Mouse (Mus musculus): ENCODE data around the gene Ski.

Gene Ski

GRCm38 (mm10) chr4:155213752-155214054 is 8.7 kb downstream of the Ski start:
- no peak for DNase-seq (ENCODE audit: low spot score)

GRCm38 (mm10) chr4:155213052-155213751 is 9.2 kb downstream of the Ski start:
- no peak for DNase-seq (ENCODE audit: low spot score)

- no peak for DNase-seq (ENCODE audit: low spot score)
Measured at GRCm38 (mm10) chr4:155209494-155209893, 12.9 kb downstream of the Ski start.

DNA sequence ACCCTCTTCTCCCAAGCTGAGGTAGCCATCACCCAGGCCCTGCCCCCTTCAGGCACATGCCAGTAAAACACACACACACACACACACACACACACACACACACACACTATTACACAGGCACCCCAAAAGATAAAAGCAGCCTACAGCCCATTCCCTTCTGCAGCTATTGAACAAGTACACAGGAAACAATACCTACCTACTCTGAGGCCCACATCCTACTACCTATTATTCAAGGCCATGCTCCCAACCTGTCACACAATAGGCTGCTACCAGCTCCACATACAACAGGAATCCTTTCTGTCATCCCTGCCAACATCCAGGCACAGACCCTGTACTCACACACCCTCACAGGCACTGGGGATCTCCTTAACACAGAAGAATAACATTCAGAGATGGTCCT is 13.3 kb downstream of the Ski start:
- no peak for DNase-seq (ENCODE audit: low spot score)

GRCm38 (mm10) chr4:155208613-155209012 is 13.8 kb downstream of the Ski start:
- no peak for DNase-seq (ENCODE audit: low spot score)

DNA sequence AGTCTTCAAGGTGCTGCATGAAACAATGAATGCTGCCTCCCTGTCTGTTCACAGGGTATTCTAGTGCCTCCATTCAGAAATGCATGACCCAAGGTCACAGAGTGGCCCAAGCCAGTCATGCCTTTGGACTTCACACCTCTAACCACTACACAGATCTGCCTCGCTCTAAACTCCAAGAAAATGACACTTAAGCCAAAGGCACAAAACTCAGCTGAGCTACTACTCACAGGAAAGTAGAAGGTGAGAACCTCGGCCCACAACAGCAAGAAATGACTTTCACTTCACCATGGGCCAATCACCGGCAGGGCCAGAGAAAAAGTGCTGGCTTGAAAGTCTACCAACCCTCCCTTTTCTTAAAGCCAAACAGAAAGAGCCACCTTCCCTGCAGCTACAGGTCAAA is 14.6 kb downstream of the Ski start:
- DNase-seq (ENCODE audit: low spot score): no peak

GRCm38 (mm10) chr4:155206498-155206897 is 15.9 kb downstream of the Ski start:
- DNase-seq (ENCODE audit: low spot score): no peak

DNA sequence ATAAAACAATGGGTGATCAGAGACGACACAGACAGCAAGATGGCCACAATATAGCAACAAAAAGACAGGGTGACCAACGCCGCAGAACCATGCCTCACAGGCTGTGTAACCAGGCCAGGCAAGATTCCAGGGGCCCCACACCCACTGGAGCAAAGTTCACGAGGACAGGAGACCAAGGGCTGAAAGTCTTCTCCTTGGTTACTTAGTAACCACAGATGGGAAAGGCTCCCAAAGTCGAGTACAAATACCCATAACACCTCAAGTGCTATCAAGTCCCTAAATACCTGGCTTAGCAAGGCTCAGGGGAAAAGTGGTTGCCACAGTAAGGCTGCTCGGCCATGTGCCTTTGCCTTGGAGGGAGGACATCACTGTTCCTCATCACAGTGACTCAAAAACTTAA is 16.5 kb downstream of the Ski start:
- peak; percentile 58 for DNase-seq (ENCODE audit: low spot score)

DNA sequence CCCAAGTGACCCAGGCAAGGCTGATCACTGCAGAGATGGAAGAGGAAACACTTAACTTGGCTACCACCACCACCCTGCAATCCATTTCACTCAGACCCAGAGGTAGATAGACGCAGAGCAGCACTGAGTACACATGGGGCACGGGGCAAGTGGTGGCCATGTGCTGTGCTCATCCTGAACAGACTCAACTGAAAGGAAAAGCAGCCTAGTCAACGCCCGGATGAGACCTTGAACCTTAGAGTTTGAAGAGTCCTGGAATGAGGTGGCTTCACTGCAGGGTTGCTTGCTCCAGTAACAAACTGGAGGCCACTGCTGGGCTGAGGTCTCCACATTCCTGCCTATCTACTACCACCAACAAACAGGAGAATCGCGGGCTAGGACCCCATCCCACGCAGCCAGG is 20.6 kb downstream of the Ski start:
- no peak for DNase-seq (ENCODE audit: low spot score)

DNA sequence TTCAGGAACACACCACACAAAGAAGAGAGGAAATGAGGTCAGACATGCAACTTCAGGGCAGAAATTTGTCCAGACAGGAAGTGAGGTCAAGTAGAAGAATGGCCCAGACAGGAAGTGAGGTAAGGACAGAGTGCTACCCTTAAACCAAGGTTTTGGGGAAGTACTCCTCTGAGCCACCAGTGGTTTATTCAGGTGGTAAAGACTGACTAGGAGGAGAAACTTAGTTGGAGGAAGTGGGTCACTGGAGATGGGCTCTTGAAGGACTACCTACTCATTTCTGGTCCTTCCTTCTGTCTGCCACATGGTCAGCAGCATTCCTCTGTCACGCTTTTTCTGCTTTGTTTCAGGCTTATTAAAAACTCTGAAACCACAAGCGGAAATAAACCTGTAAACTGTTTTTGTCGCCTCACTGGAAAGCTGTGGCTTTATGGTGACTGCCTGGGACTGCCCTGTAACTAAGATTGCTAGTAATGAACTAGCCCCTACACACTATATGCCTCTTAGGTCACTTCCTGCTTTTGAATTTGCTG is 21.5 kb downstream of the Ski start:
- DNase-seq (ENCODE audit: low spot score): no peak

- no peak for DNase-seq (ENCODE audit: low spot score)
Measured at GRCm38 (mm10) chr4:155197726-155198125, 24.7 kb downstream of the Ski start.

DNA sequence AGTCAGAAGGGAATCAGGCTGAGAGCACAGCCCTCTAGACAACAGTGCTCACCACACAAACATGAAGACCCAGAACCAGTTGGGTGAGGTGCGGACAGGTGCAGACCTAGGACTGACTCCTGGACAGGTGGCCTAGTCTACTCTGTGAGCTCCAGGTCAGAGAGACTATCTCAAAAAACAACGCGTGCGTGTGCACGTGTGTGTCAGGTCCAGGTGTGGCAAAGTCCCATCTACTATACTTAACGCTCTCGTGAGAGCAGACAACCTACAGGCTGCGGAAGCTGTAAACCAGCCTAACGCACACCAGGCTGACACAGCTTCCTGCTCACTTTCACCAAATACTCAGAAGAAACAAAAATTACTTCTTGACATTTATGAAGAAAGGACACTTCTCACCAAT is 27.2 kb downstream of the Ski start:
- no peak for DNase-seq (ENCODE audit: low spot score)

GRCm38 (mm10) chr4:155190275-155190674 is 32.1 kb downstream of the Ski start:
- no peak for DNase-seq (ENCODE audit: low spot score)

GRCm38 (mm10) chr4:155189711-155190139 is 32.7 kb downstream of the Ski start:
- no peak for DNase-seq (ENCODE audit: low spot score)

DNA sequence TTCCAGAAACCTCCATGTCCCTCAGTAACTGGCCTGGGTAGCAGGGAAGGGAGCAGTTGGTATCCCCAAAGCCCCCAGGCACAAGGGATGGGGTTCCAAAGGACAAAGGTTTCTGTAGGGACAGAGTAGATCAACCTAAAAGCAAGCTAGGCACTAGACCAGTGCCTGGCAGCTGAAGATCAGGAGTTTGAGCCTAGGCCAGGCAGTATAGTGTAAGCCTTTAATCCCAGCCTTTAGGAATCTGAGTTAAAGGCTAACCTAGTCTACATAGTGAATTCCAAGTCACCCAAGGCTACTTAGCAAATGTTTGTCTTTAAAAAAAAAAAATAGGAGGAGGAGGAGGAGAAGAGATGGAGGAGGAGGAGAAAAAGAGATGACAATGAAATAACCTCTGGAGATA is 33.6 kb downstream of the Ski start:
- no peak for DNase-seq (ENCODE audit: low spot score)

GRCm38 (mm10) chr4:155188341-155188740 is 34.1 kb downstream of the Ski start:
- DNase-seq (ENCODE audit: low spot score): no peak

- no peak for DNase-seq (ENCODE audit: low spot score)
Measured at GRCm38 (mm10) chr4:155187192-155187674, 35.2 kb downstream of the Ski start.

DNA sequence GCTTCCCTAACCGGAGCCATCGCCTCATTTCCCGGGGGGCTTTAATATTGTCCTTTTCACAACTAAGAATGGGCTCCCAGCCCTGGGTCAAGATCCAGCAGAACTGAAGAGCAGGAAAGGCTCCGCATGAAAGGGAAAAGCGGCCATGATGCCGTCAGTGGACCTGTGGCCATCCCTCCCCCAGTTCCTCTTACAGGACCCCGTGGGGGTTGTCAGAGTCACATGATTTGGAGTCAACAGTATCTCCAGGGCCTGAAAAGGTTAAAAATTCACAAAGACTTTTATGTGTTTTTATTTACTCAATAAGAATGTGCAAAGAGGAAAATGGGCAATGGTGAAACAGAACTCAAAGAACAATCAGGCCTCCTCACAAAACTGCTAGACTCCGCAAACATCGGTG is 36.5 kb downstream of the Ski start:
- DNase-seq (ENCODE audit: low spot score): no peak

DNA sequence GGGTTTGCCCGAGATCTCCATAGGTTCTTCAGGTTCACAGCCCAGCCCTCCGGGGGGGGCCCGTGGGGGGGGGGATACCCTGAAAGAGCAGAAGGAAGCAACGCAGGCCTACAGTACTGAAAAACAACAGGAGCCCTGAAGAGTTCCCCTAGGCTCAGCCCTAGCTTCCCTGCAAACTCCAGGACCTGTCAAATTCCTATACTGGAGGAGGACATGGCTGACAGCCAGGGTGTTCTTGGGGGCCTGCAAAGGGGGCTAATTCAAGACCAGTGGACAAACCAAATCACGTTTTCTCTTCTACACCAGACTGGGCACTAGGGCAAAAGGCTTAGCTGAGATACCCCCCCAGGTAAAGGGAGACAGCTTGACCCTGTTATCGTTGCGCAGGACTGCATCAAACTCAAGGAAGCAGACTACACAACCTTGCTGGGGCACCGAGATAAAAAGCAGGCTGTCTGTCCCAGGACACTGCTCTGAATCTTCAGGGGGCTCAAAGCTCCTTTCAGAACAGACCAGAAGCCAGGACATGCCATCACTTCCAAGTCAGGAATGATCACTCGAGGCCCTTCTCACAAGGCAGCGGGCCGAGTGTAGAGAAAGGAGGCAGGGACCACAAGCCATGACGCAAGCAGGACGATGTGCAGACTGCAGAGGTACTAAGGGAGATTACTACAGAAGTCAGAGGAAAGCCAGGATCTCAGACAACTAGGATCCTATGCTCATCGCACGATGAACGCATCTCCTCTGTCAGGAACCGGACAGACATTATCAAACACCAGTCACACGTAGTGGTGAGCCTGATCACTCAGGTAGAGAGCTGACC is 37.9 kb downstream of the Ski start:
- no peak for DNase-seq (ENCODE audit: low spot score)

GRCm38 (mm10) chr4:155183201-155183600 is 39.2 kb downstream of the Ski start:
- DNase-seq (ENCODE audit: low spot score): no peak

- no peak for DNase-seq (ENCODE audit: low spot score)
Measured at GRCm38 (mm10) chr4:155178981-155179512, 43.3 kb downstream of the Ski start.

DNA sequence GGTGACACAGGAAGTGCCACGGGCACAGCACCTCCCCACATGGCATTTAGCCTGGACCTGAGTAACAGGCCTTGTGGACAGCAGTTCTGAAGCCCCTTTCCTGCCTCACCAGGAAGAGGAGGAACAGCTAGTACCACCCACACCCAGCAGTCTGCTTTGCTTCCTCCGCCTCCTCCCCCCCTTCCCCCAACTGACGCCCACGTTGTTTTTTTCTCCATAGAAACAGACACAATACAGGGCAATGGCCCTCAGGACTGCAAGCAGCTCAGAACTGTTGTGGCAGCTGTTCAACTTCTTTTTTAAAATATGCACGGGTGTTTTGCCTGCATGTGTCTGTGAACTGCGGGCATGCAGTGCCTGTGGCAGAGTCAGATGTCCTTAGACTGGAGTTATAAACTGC is 44.1 kb downstream of the Ski start:
- no peak for DNase-seq (ENCODE audit: low spot score)

DNA sequence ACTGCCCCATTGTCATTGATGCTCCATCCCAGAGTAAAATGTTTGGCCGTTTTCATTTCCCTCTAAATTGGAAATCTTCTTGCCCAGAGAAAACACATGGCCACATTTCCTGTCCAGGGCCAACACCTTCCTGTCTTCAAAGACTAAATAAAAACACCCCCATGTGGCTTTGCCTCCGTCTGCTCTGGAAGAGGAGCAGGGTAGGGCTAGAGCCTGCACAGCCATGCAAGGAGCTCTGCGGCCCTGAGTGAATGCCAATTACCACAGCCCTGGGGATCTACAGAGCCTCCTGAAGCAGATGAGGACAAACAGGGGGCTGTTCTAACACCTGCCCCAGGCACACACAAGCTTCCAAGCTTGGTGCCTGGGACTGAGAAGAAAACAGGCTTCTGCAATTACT is 46.2 kb downstream of the Ski start:
- DNase-seq (ENCODE audit: low spot score): no peak

Measured in urinary bladder, postnatal 25 days (tissue).